ENCODE assay signal across 9 mouse cellular contexts in the genomic region with DNA sequence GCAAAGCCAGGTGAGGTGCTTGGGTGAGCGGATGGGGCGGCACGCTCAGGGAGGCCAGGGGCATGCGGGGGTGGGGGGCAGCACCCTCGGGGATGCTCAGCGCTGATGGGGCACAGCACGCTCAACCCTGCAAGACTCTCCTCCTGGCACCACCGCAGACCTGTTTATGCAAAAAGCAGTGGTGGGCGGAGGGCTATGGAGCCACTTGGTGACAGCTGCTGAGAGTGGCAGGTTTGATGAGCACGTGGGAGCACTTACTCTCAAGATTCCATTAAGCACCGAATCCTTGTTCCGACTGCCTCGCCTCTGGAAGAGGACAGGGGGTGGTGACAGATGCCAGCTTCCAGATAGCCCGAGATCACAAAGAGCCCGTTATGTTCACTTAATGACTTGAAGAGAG.
DNase-seq lines count a peak whose midpoint lies in the region; ATAC-seq lines count a peak whose summit lies in the region.
"Had no signal": no experiment of that assay in that cellular context is flagged by ENCODE, and none has a peak within 500 bp of the region (broad histone marks: within the 10 kb centered on the region; RNA-seq: fewer than 3 reads in every experiment).

No protein-coding gene starts in this region.

- 36% methylated on average over 15 of the region's 15 CpGs for WGBS in heart, embryonic 10.5 days
- WGBS in lung, embryonic 16.5 days, result 45% methylated on average over 15 of the region's 15 CpGs
- WGBS in hindbrain, embryonic 12.5 days, result 57% methylated on average over 15 of the region's 15 CpGs
- 59% methylated on average over 15 of the region's 15 CpGs for WGBS in neural tube, embryonic 13.5 days

- peak; percentile 84 for DNase-seq in heart, embryonic 10.5 days (ENCODE audit: low spot score)
- DNase-seq in heart, adult 18-20 months, result no peak
- no peak for DNase-seq in lung, postnatal 25 days (ENCODE audit: low spot score)
- no peak for DNase-seq in urinary bladder, postnatal 4 days (ENCODE audit: low spot score in 2 of 2)
- no peak for DNase-seq in spleen, postnatal 4 days (ENCODE audit: low spot score in 2 of 2)
- DNase-seq: right cerebral cortex, postnatal 4 days had no signal

- no peak overlapping the region for H3K27ac ChIP-seq in heart, embryonic 10.5 days
- no peak overlapping the region for H3K27ac ChIP-seq in lung, embryonic 16.5 days (ENCODE audit: low read length)
- H3K27ac ChIP-seq in hindbrain, embryonic 12.5 days, result no peak overlapping the region
- H3K27ac ChIP-seq in neural tube, embryonic 13.5 days (replicated peaks), result no peak overlapping the region

- peaks cover 11% of the 10 kb centered on the region for H3K4me1 ChIP-seq in heart, embryonic 10.5 days
- H3K4me1 ChIP-seq in lung, embryonic 16.5 days (replicated peaks; ENCODE audit: control insufficient read depth, insufficient read depth, low read length), result 0 out of 2 replicates have a peak, but pooled peaks cover 2% of the 10 kb centered on the region
- peaks cover 4% of the 10 kb centered on the region; the same call in 1 of the 2 replicates for H3K4me1 ChIP-seq in hindbrain, embryonic 12.5 days
- peaks cover 22% of the 10 kb centered on the region for H3K4me1 ChIP-seq in neural tube, embryonic 13.5 days (replicated peaks)

- peak overlapping the region; percentile 48 for H3K4me2 ChIP-seq in lung, embryonic 16.5 days (ENCODE audit: low read depth, low read length)
- 0 out of 2 replicates have a peak overlapping the region, but pooled peaks have one; percentile 6 for H3K4me2 ChIP-seq in hindbrain, embryonic 12.5 days (replicated peaks)
- no peak overlapping the region for H3K4me2 ChIP-seq in neural tube, embryonic 13.5 days

- H3K9ac ChIP-seq in lung, embryonic 16.5 days (ENCODE audit: low read length), result no peak overlapping the region
- H3K9ac ChIP-seq in hindbrain, embryonic 12.5 days, result no peak overlapping the region
- no peak overlapping the region for H3K9ac ChIP-seq in neural tube, embryonic 13.5 days

- H3K9me3 ChIP-seq in heart, embryonic 10.5 days, result 0 out of 2 replicates have a peak, but pooled peaks cover 8% of the 10 kb centered on the region
- no peaks in the 10 kb centered on the region for H3K9me3 ChIP-seq in lung, embryonic 16.5 days (ENCODE audit: control insufficient read depth, low read length)
- H3K9me3 ChIP-seq in hindbrain, embryonic 12.5 days (replicated peaks), result no peaks in the 10 kb centered on the region
- H3K9me3 ChIP-seq in neural tube, embryonic 13.5 days, result no peaks in the 10 kb centered on the region

- no peaks in the 10 kb centered on the region for H3K36me3 ChIP-seq in heart, embryonic 10.5 days
- no peaks in the 10 kb centered on the region for H3K36me3 ChIP-seq in lung, embryonic 16.5 days (ENCODE audit: control insufficient read depth, insufficient read depth, low read length)
- no peaks in the 10 kb centered on the region for H3K36me3 ChIP-seq in hindbrain, embryonic 12.5 days
- H3K36me3 ChIP-seq in neural tube, embryonic 13.5 days, result no peaks in the 10 kb centered on the region

- peaks cover 94% of the 10 kb centered on the region for H3K27me3 ChIP-seq in heart, embryonic 10.5 days (ENCODE audit: insufficient read depth, poor library complexity, severe bottlenecking)
- no peaks in the 10 kb centered on the region for H3K27me3 ChIP-seq in lung, embryonic 16.5 days (ENCODE audit: control insufficient read depth, insufficient read depth, low read depth, low read length)
- H3K27me3 ChIP-seq in hindbrain, embryonic 12.5 days, result no peaks in the 10 kb centered on the region
- H3K27me3 ChIP-seq in neural tube, embryonic 13.5 days, result no peaks in the 10 kb centered on the region; the same call in 1 of the 2 replicates

- H3K4me3 ChIP-seq in heart, embryonic 10.5 days, result no peak overlapping the region
- peak overlapping the region; percentile 11 for H3K4me3 ChIP-seq in lung, embryonic 16.5 days (ENCODE audit: low read length)
- no peak overlapping the region for H3K4me3 ChIP-seq in hindbrain, embryonic 12.5 days
- H3K4me3 ChIP-seq in neural tube, embryonic 13.5 days, result no peak overlapping the region

- ATAC-seq in lung, embryonic 16.5 days (ENCODE audit: low read depth), result peak; percentile 32; the same call in 1 of the 2 replicates
- ATAC-seq in hindbrain, embryonic 12.5 days (ENCODE audit: low FRiP score), result peak; percentile 65; the same call in 1 of the 2 replicates
- peak; percentile 58 for ATAC-seq in neural tube, embryonic 13.5 days (ENCODE audit: low read depth)
